Mouse (Mus musculus): ENCODE data around the gene Chmp4b. TPM values are rescaled to one million over a fixed set of nuclear protein-coding genes. Genes with fewer than 3 reads are reported as not detected.
A peak's percentile ranks its signal among the peaks of the same experiment; 100 is the strongest.

Chmp4b gene
- polyA plus RNA-seq, 1 experiment: 298 TPM

GRCm38 (mm10) chr2:154706526-154707280, 55.2 kb downstream of the Chmp4b start:
- TF ChIP-seq POLR2A (IDR thresholded peaks at IDR 0.05; ENCODE audit: extremely low read depth, insufficient read depth, low read length): no peak
- TF ChIP-seq CTCF (IDR thresholded peaks at IDR 0.05; ENCODE audit: extremely low read depth, insufficient read depth, low read length): no peak
- Histone ChIP-seq H3K4me3 (ENCODE audit: insufficient read depth, low read length) (no peak overlapping the region), H3K27ac (ENCODE audit: insufficient read depth, low read length) (no peak overlapping the region), H3K4me1 (ENCODE audit: control insufficient read depth, insufficient read depth, low read length) (no peaks in the 10 kb centered on the region)

GRCm38 (mm10) chr2:154707284-154707683, 55.8 kb downstream of the Chmp4b start:
- H3K4me1 ChIP-seq (ENCODE audit: control insufficient read depth, insufficient read depth, low read length): no peaks in the 10 kb centered on the region
- H3K27ac ChIP-seq (ENCODE audit: insufficient read depth, low read length): no peak overlapping the region
- no peak overlapping the region for H3K4me3 ChIP-seq (ENCODE audit: insufficient read depth, low read length)
- TF ChIP-seq CTCF (IDR thresholded peaks at IDR 0.05; ENCODE audit: extremely low read depth, insufficient read depth, low read length) (no peak), POLR2A (IDR thresholded peaks at IDR 0.05; ENCODE audit: extremely low read depth, insufficient read depth, low read length) (no peak)

- Histone ChIP-seq H3K27ac (ENCODE audit: insufficient read depth, low read length) (no peak overlapping the region), H3K4me3 (ENCODE audit: insufficient read depth, low read length) (no peak overlapping the region), H3K4me1 (ENCODE audit: control insufficient read depth, insufficient read depth, low read length) (no peaks in the 10 kb centered on the region)
- TF ChIP-seq CTCF (IDR thresholded peaks at IDR 0.05; ENCODE audit: extremely low read depth, insufficient read depth, low read length): no peak
- no peak for TF ChIP-seq POLR2A (IDR thresholded peaks at IDR 0.05; ENCODE audit: extremely low read depth, insufficient read depth, low read length)
Measured at GRCm38 (mm10) chr2:154707830-154708385, 56.4 kb downstream of the Chmp4b start.

- no peak overlapping the region for H3K4me3 ChIP-seq (ENCODE audit: insufficient read depth, low read length)
- H3K27ac ChIP-seq (ENCODE audit: insufficient read depth, low read length): no peak overlapping the region
- TF ChIP-seq CTCF (IDR thresholded peaks at IDR 0.05; ENCODE audit: extremely low read depth, insufficient read depth, low read length) (no peak), POLR2A (IDR thresholded peaks at IDR 0.05; ENCODE audit: extremely low read depth, insufficient read depth, low read length) (no peak)
- H3K4me1 ChIP-seq (ENCODE audit: control insufficient read depth, insufficient read depth, low read length): no peaks in the 10 kb centered on the region
Measured at GRCm38 (mm10) chr2:154711701-154712100, 60.2 kb downstream of the Chmp4b start.

- no peak for TF ChIP-seq POLR2A (IDR thresholded peaks at IDR 0.05; ENCODE audit: extremely low read depth, insufficient read depth, low read length)
- TF ChIP-seq CTCF (IDR thresholded peaks at IDR 0.05; ENCODE audit: extremely low read depth, insufficient read depth, low read length): peak; percentile 84
- Histone ChIP-seq H3K4me3 (ENCODE audit: insufficient read depth, low read length) (peak overlapping the region; percentile 11), H3K4me1 (ENCODE audit: control insufficient read depth, insufficient read depth, low read length) (no peaks in the 10 kb centered on the region), H3K27ac (ENCODE audit: insufficient read depth, low read length) (no peak overlapping the region)
Measured at GRCm38 (mm10) chr2:154712271-154712677, 60.8 kb downstream of the Chmp4b start.

- no peak overlapping the region for H3K27ac ChIP-seq (ENCODE audit: insufficient read depth, low read length)
- H3K4me1 ChIP-seq (ENCODE audit: control insufficient read depth, insufficient read depth, low read length): no peaks in the 10 kb centered on the region
- H3K4me3 ChIP-seq (ENCODE audit: insufficient read depth, low read length): no peak overlapping the region
- TF ChIP-seq CTCF (IDR thresholded peaks at IDR 0.05; ENCODE audit: extremely low read depth, insufficient read depth, low read length) (peak; percentile 51), POLR2A (IDR thresholded peaks at IDR 0.05; ENCODE audit: extremely low read depth, insufficient read depth, low read length) (no peak)
Measured at GRCm38 (mm10) chr2:154713083-154713482, 61.6 kb downstream of the Chmp4b start.

DNA sequence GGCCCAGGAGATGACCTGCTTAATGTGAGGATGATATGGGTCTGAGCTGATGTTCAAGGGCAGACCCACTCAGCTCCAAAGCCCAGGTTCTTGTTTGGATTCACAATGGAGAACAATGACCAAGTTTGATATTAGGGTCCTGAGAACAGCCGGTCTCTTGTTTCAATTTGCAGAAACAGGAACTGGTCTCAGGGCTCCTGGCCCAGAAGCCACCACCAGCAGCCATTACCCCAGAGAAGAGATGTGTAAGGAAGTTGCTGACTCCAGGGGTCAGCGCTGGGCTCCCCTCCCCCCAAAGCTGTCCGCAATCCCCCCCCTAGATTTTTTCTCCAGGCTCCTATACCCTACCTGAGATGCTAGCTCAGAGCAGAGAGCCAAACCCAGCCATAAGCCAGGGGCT, 62.5 kb downstream of the Chmp4b start:
- Histone ChIP-seq H3K27ac (ENCODE audit: insufficient read depth, low read length) (no peak overlapping the region), H3K4me1 (ENCODE audit: control insufficient read depth, insufficient read depth, low read length) (no peaks in the 10 kb centered on the region), H3K4me3 (ENCODE audit: insufficient read depth, low read length) (no peak overlapping the region)
- TF ChIP-seq POLR2A (IDR thresholded peaks at IDR 0.05; ENCODE audit: extremely low read depth, insufficient read depth, low read length) (no peak), CTCF (IDR thresholded peaks at IDR 0.05; ENCODE audit: extremely low read depth, insufficient read depth, low read length) (no peak)

GRCm38 (mm10) chr2:154716586-154716985, 65.1 kb downstream of the Chmp4b start:
- H3K4me3 ChIP-seq (ENCODE audit: insufficient read depth, low read length): no peak overlapping the region
- TF ChIP-seq POLR2A (IDR thresholded peaks at IDR 0.05; ENCODE audit: extremely low read depth, insufficient read depth, low read length) (no peak), CTCF (IDR thresholded peaks at IDR 0.05; ENCODE audit: extremely low read depth, insufficient read depth, low read length) (no peak)

GRCm38 (mm10) chr2:154717081-154717480, 65.6 kb downstream of the Chmp4b start:
- no peak for TF ChIP-seq CTCF (IDR thresholded peaks at IDR 0.05; ENCODE audit: extremely low read depth, insufficient read depth, low read length)
- no peak for TF ChIP-seq POLR2A (IDR thresholded peaks at IDR 0.05; ENCODE audit: extremely low read depth, insufficient read depth, low read length)
- Histone ChIP-seq H3K27ac (ENCODE audit: insufficient read depth, low read length) (no peak overlapping the region), H3K4me1 (ENCODE audit: control insufficient read depth, insufficient read depth, low read length) (no peaks in the 10 kb centered on the region), H3K4me3 (ENCODE audit: insufficient read depth, low read length) (no peak overlapping the region)

More at GRCm38 (mm10) chr2:154716586-154716985, 65.1 kb downstream of the Chmp4b start:
- H3K4me1 ChIP-seq (ENCODE audit: control insufficient read depth, insufficient read depth, low read length): no peaks in the 10 kb centered on the region
- no peak overlapping the region for H3K27ac ChIP-seq (ENCODE audit: insufficient read depth, low read length)

All from cortical plate, adult 2 months (tissue).